Mouse (Mus musculus) fibroblast of lung, adult 2 months (primary cell): ENCODE data around the gene Nr0b2.
A peak's percentile ranks its signal among the peaks of the same experiment; 100 is the strongest.

Experiments used
- DNase-seq: peaks from one replicate; pipeline ENCODE4 v3.0.0-alpha.2; 2011; ENCODE audit warnings: low read depth

Gene Nr0b2

GRCm38 (mm10) chr4:133561622-133562021 is 8.4 kb downstream of the Nr0b2 start:
- DNase-seq, result no peak

- no peak for DNase-seq
These were observed 10.0 kb downstream of the Nr0b2 start for GRCm38 (mm10) chr4:133563123-133563571.

- DNase-seq, result no peak
These were observed 14.1 kb downstream of the Nr0b2 start for GRCm38 (mm10) chr4:133567251-133567650.

GRCm38 (mm10) chr4:133569291-133570065 is 16.3 kb downstream of the Nr0b2 start:
- DNase-seq, result no peak

- DNase-seq, result peak; percentile 61
These were observed 16.9 kb downstream of the Nr0b2 start for GRCm38 (mm10) chr4:133570066-133570466.

GRCm38 (mm10) chr4:133574070-133574842 is 21.1 kb downstream of the Nr0b2 start, which contains the start of gene Gpatch3:
Gene Gpatch3 (plus strand): TSS chr4:133574745.
- DNase-seq, result peak; percentile 79

- no peak for DNase-seq
These were observed 21.6 kb downstream of the Nr0b2 start for GRCm38 (mm10) chr4:133574843-133575202.

- no peak for DNase-seq
These were observed 24.8 kb downstream of the Nr0b2 start for GRCm38 (mm10) chr4:133577983-133578382.

- no peak for DNase-seq
These were observed 30.5 kb downstream of the Nr0b2 start for GRCm38 (mm10) chr4:133583690-133584058.

GRCm38 (mm10) chr4:133584059-133584951 is 31.1 kb downstream of the Nr0b2 start, which contains the start of gene Gpn2:
Gene Gpn2 (plus strand): TSS chr4:133584362.
- DNase-seq, result peak; percentile 55

- DNase-seq, result peak; percentile 45
These were observed 39.4 kb downstream of the Nr0b2 start for GRCm38 (mm10) chr4:133592570-133592969.

GRCm38 (mm10) chr4:133595538-133595937 is 42.4 kb downstream of the Nr0b2 start:
- no peak for DNase-seq

GRCm38 (mm10) chr4:133596084-133596483 is 42.9 kb downstream of the Nr0b2 start:
- no peak for DNase-seq

GRCm38 (mm10) chr4:133598616-133599015 is 45.4 kb downstream of the Nr0b2 start:
- no peak for DNase-seq

- no peak for DNase-seq
These were observed 45.9 kb downstream of the Nr0b2 start for GRCm38 (mm10) chr4:133599116-133599515.

- peak; percentile 75 for DNase-seq
These were observed 46.4 kb downstream of the Nr0b2 start for GRCm38 (mm10) chr4:133599571-133600073.

GRCm38 (mm10) chr4:133600306-133600705 is 47.1 kb downstream of the Nr0b2 start:
- no peak for DNase-seq

GRCm38 (mm10) chr4:133601721-133602218 is 48.6 kb downstream of the Nr0b2 start, which contains the start of gene Sfn:
Gene Sfn (minus strand): TSS chr4:133602168.
- DNase-seq, result no peak

- DNase-seq, result no peak
These were observed 49.9 kb downstream of the Nr0b2 start for GRCm38 (mm10) chr4:133603056-133603455.

- no peak for DNase-seq
These were observed 51.0 kb downstream of the Nr0b2 start for GRCm38 (mm10) chr4:133604175-133604574.

GRCm38 (mm10) chr4:133604856-133605255 is 51.7 kb downstream of the Nr0b2 start:
- DNase-seq, result no peak

- no peak for DNase-seq
These were observed 52.2 kb downstream of the Nr0b2 start for GRCm38 (mm10) chr4:133605330-133605729.
